Mouse (Mus musculus) lung, postnatal 25 days (tissue): Measurements from ENCODE around the gene Vmn2r23.
"Not testable (repeated sequence)": the region's sequence is repeated elsewhere in the genome, so short reads cannot be mapped to it uniquely, and the experiment has no call there.

Source experiments
- DNase-seq: peaks from one replicate; pipeline ENCODE4 v3.0.0; 2022; ENCODE audit warnings: low spot score

The Vmn2r23 gene

GRCm38 (mm10) chr6:123702370-123702769 lies at the start of gene Vmn2r23:
Gene Vmn2r23 (plus strand): TSS chr6:123702670.
- DNase-seq, result no peak

GRCm38 (mm10) chr6:123657040-123657439 lies 45.4 kb upstream of the Vmn2r23 start:
- no peak for DNase-seq

GRCm38 (mm10) chr6:123696639-123697038 lies 5.8 kb upstream of the Vmn2r23 start:
- DNase-seq, result not testable (repeated sequence)

GRCm38 (mm10) chr6:123697213-123697612 lies 5.3 kb upstream of the Vmn2r23 start:
- no peak for DNase-seq

- DNase-seq, result no peak
These were observed 67.6 kb downstream of the Vmn2r23 start for GRCm38 (mm10) chr6:123770031-123770430.

GRCm38 (mm10) chr6:123778579-123778978 lies 76.1 kb downstream of the Vmn2r23 start, which contains the start of gene Vmn2r24:
Gene Vmn2r24 (plus strand): TSS chr6:123778879.
- no peak for DNase-seq

- no peak for DNase-seq
These were observed 82.4 kb downstream of the Vmn2r23 start for GRCm38 (mm10) chr6:123784857-123785256.

GRCm38 (mm10) chr6:123793746-123794145 lies 91.3 kb downstream of the Vmn2r23 start:
- no peak for DNase-seq
